Mouse (Mus musculus) olfactory bulb, adult 2 months (tissue): ENCODE data around the gene Xirp1.

Experiments used
- CTCF ChIP-seq: fragments of 200-500 bp; IDR thresholded peaks from 2 replicates; pipeline ENCODE4 v1.5.1; 2012; ENCODE audit warnings: low read depth, mild to moderate bottlenecking, low read length, moderate library complexity; ENCODE audit not compliant: insufficient read depth
- POLR2A ChIP-seq: fragments of 200-500 bp; IDR thresholded peaks from 2 replicates; pipeline ENCODE4 v1.6.1; 2012; ENCODE audit warnings: mild to moderate bottlenecking, low read depth, low read length, moderate library complexity; ENCODE audit not compliant: insufficient read depth

GRCm38 (mm10) chr9:120054545-120055277, 31.3 kb upstream of the Xirp1 start:
- TF ChIP-seq CTCF (no peak), POLR2A (no peak)
